Mouse (Mus musculus): ENCODE measurements around the gene Bcr.

- TF ChIP-seq CTCF (IDR thresholded peaks at IDR 0.05; ENCODE audit: insufficient read depth, low read length) (no peak), POLR2A (IDR thresholded peaks at IDR 0.05; ENCODE audit: borderline replicate concordance, extremely low read depth, low read depth, low read length) (no peak)
These were observed 87.9 kb downstream of the Bcr start for GRCm38 (mm10) chr10:75148295-75148694.
